Mouse (Mus musculus): Measurements from ENCODE around the gene Urb2. TPM values are rescaled to one million over a fixed set of nuclear protein-coding genes. Genes with fewer than 3 reads are reported as not detected.
"Not testable (repeated sequence)": the region's sequence is repeated elsewhere in the genome, so short reads cannot be mapped to it uniquely, and the experiment has no call there.

Gene Urb2
- polyA plus RNA-seq, 1 experiment = 5.0 TPM

DNA sequence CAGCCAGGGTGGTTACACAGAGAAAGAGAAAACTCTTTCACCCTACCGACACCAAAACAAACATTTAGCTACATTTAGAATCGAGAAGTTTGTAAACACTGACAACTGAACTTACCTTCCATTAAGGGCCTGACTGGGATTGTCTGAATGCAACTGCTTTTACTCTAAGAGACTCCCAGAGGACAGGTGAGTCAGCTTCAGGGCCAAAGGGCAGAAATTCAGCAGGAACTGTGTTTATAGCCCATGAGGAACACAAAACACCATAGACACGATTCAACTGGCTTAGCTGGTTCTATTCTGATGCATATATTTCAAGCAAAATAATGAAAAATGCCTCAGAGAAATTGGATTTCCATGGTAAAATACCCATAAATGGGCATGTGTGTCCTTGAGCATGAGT, 6.6 kb upstream of the Urb2 start:
- no peak for DNase-seq (ENCODE audit: low read depth)

DNA sequence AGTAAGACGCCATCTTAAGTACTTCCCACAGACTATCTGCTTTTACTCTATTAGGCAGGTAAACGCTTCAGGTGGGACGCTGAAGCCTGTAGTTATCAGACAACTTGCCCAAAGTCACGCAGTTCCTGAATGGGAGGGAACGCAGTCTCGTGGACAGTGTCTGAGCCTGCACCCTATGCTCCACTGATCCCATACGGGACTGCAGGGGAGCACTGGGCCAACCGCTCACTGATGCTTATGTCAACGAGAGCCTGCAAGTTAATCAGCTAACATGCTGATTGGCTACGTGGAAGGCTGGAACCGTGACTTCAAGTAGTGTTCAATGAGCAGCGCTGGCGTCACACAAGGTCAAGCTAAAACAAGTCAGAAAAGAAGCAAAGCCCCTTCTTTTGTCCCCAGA, 1.5 kb upstream of the Urb2 start:
- no peak for DNase-seq (ENCODE audit: low read depth)

DNA sequence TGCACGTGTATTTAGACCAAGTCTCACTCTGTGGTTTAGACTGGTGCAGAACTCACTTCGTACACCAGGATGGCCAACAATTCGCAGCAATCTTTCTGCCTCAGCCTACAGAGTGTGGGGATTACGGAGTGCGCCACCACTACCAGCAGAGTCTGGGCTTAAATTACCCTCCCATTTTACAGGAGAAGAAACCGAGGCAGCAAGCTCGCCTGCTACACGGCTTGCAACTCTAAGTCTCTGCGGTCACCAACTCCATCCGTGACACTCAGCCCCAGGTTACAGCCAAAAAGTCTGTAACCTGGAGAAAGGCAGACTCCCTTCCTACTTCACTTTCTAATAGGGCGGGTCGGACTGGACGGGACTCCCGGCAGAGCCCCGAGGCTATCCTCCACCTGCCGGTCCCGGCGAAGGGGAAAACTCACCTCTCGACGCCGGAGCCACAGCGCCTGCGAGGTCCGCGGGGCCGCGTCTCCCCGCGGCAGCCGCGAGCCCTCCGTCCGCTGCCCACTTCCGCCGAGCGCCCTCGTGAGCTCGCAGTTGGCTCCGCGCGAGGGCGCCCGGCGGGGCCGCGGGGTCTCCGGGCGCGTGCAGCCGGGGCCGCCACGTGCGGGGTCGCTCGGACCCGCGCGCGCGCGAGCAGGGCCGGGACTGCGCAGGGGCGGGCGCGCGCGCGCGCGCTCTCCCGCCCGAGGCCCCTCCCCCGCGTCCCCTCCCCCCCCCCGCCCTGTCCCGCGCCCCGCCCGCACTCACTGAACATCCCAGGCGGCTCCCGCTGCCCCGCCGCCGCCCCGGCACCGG, 670 bp upstream of the Urb2 start:
- no peak for DNase-seq (ENCODE audit: low read depth)

DNA sequence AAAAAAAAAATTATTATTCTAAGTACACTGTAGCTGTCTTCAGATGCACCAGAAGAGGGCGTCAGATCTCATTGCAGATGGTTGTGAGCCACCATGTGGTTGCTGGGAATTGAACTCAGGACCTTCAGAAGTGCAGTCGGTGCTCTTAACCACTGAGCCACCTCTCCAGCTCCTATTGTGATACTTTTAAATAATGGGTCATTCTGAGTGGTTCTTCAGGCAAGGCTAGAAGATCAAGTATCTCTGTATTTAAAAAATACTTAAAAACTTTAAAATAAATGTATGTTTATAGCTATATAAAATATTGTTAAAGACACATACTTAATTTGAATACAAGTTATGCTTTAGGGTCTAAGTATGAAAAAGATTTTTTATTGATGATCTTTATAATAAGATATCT, 5.0 kb downstream of the Urb2 start:
- DNase-seq (ENCODE audit: low read depth) = not testable (repeated sequence)

DNA sequence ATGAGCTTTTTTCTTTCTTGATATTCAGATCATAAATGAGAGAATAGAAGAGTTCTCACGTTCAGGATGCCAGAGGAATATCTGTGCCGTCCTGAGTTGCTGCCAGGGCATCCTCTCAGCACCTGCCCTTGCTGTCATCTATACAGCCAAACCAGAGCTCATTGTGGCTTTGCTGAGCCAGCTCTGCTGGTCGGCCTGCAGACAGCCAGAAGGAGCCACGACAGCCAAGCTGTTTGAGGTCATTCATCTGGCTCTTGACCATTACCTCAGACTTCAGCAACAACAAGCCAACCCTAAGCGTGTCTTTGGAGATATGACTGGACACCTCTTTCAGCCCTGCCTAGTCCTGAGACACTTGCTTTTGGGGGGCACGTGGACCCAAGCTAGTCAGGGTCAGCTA, 6.5 kb downstream of the Urb2 start:
- no peak for DNase-seq (ENCODE audit: low read depth)

DNA sequence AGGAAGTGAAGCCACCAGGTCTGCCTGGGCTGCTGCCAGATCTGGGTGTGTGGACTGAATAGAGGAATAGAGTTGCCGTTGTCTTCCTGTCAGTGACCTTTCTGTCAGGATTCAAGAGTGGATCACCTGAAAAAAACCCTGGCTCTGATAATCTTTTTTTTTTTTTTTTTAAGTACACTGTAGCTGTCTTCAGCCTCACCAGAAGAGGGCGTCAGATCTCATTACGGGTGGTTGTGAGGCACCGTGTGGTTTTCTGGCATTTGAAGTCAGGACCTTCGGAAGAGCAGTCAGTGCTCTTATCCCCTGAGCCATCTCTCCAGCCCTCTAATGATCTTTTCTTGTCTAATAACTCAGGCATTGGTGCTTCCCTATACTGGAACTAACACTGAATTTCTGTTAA, 12.1 kb downstream of the Urb2 start:
- DNase-seq (ENCODE audit: low read depth) = no peak

DNA sequence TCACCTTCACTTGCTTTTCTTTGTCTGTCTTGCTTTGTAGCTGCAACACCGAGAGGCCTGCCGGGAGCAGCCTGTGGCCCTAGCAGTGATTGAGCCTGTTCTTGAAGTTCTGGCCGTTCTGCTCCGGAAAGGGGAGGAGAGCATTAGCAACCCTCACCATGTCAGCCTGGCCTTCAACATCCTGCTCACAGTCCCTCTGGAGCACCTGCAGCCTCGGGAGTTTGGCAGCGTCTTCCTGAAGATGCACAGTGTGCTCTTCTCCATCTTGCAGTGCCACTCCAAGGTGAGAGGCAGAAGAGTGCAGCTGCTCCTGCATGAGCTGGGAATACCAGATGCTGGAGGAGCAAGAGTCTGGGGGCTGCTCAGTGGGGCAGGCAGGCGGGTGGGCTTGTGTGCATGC, 16.8 kb downstream of the Urb2 start:
- no peak for DNase-seq (ENCODE audit: low read depth)

DNA sequence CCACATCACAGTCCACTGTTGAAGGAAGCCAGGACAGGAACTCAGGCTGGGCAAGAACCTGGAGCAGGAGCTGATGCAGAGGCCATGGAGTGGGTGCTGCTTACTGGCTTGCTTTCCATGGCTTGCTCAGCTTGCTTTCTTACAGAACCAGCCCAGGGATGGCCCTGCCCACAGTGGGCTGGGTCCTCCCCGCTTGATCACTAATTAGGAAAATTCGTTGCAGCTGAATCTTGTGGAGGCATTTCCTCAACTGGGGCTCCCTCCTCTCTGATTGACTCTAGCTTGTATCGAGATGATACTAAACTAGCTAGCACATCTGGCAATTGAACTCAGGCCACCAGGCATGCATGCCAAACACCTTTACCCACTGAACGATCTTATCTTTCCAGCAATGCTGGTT, 18.0 kb downstream of the Urb2 start:
- no peak for DNase-seq (ENCODE audit: low read depth)

DNA sequence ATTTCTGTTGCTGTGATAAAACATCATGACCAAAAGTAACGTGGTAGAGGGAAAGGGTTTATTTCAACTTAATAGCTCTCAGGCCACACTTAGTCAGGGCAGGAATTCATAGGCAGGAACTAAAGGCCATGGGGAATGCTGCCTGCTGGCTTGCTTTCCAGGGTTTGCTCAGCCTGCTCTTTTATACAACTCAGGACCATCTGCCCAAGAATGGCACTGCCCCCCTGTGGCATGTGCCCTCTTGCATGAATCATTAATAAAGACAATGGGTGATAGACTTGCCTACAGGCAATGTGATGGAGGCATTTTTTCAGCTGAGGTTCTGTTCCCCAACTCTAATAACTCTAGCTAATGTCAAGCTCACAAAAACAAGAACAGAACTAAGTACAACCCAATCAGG, 20.9 kb downstream of the Urb2 start:
- no peak for DNase-seq (ENCODE audit: low read depth)

DNA sequence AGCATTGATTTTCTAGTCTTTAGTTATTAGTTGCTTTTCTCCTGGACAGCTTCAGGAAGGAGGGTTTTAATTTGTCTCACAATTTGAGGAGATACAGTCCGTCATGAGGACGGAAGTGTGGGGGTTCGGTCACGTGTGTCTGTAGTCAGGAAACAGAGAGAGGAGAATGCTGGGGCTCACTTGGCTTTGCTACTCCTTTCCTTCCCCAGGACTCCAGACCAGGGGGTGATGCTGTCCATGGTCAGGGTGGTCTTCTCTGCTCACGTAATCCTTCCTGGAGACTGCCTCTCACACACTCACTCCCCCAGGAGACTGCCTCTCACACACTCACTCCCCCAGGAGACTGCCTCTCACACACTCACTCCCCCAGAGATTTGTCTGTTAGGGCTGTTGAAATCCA, 23.1 kb downstream of the Urb2 start:
- DNase-seq (ENCODE audit: low read depth) = no peak

DNA sequence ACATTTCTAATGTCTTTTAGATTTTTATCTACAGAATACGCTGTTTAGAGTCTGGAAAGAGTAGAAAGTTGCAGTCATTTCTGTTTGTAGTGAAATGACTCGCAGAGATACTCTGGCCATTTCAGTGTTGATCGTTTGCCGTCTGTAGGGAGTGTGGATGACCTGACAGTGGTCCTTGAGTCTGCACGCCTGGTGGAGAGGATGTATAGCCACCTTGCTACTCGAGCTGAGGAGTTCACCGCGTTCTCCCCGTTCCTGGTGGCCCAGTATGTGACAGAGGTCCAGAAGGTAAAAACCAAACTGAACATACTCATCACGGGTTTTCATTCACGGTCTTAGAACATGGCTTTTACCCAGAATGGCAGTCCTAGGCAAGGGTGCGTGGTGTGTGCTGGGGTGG, 23.6 kb downstream of the Urb2 start:
- no peak for DNase-seq (ENCODE audit: low read depth)

DNA sequence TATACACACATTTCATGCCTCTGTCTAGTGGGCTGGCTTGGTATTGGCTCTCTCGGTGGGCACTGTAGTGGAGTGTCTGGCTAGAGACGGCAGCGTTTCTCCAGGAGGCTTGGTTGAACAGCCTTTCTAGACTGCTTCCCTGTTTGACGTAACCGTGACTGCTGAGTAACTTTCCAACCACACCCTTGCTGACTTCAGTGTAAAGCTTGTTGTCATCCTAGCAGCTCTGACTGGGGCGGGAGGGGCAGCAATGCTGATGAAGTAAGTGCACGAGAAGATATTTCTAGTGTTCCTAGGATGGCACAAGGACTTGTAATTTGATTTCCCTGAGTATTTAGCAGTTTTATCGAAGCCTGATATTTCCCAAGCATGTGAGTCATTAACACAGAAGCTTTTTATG, 24.5 kb downstream of the Urb2 start:
- DNase-seq (ENCODE audit: low read depth) = no peak

DNA sequence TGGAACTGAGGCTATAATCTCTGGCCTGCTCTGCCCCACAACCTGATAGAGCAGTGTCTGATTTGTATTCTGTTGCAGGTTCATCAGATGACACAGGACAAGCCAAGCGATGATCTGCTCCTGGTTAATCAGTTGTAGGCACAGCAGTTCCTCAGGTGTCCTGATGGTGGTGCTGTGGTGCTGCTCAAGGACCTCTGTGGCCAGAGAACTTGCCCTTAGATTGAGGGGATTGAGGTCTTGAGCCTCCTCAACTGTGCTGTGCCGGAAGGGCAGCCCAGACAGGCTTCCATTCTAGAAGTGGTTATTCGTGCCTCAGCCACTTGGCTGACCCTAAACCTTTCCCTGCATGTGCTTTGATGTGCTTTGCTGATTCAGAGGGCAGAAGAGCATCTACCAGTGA, 30.8 kb downstream of the Urb2 start:
- DNase-seq (ENCODE audit: low read depth) = no peak

DNA sequence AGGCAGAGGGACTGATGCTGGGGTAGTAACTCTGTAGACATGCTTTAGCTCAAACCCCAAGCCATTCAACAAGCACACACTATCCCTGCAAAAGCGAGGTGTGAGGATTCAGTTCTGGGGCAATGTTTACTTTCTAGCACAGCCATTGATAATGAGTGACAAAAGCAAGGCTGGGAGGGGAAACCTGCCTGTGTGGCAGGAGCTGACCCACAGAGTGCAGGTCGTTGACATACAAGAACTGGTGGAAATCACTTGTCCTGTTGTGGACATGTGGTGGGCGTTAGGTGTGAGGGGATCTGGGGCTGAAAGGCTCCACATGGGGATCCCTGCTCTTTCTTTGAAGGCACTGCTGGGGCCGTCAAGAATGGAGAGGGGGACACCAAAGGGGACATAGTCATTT, 31.3 kb downstream of the Urb2 start:
- DNase-seq (ENCODE audit: low read depth) = no peak

DNA sequence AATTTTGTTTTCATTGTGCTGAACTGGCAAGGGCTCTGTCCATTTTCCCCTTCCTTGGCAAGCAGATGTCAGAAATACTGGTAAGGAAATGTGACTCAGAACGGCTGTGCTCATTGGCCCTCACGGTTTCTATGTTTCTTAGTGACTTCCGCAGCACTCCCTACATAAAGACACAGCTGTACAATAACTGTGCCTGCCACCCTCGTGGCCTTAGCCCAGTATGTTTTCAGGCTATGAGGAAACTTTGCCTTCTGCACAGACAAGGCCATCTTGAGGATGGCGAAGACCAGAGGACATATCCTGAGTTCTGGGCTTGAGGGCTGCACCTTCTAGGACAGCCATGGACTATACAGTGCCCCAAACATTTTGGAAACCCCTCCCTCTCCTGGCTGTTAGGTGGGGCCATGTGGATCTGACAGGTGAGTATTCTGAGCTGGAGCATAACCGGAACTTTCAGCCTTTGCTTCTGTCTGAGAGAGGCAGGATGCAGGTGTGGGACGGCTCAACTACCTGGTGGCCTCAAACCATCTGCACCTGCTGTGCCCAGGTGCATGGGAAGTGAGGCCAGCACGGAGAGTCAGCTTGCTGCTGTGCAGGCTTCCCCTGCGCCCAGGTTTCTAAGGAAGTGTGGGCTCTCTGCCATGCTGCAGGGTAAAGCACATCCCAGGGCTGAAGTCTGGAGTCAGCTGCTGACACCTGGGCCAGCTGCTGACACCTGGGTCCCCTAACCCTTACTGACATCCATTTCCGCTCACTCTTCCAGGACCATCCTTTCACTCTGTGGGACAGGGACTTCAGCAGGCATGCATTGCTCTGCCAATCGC, 35.7 kb downstream of the Urb2 start:
- no peak for DNase-seq (ENCODE audit: low read depth)

DNA sequence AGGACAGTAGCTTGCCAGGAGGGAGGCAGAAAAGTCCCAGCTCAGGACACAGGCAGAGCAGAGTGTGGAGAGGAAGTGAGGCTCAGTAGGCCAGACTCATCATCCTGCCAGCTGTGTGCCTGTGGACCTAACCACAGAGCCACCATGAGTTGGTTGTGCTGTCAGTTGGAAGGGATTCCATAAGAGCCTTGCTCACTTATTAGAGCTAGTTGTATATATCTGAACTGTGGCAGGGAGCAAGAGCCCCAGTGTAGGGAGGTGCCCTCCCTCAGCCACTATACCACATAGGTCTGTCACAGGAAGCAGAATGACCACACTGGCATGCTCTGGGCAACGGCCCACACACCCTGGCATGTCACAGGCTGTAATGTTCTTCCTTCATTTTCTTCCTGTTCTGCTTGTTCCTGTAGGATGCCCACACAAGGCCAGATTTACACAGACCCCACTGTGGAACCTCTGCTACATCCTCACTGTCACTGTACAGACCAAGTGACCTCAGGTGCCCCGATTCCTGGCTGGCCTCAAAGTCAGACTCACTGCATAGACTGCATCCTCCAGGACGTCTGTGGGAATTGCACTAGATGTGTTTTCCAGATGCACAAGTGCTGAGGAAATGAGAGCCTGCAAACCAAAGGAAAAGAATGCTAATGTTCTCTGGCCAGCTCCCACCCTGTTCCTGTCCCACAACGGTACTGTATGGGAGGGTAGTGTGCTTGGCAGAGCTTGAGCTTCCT, 45.2 kb downstream of the Urb2 start:
- no peak for DNase-seq (ENCODE audit: low read depth)

DNA sequence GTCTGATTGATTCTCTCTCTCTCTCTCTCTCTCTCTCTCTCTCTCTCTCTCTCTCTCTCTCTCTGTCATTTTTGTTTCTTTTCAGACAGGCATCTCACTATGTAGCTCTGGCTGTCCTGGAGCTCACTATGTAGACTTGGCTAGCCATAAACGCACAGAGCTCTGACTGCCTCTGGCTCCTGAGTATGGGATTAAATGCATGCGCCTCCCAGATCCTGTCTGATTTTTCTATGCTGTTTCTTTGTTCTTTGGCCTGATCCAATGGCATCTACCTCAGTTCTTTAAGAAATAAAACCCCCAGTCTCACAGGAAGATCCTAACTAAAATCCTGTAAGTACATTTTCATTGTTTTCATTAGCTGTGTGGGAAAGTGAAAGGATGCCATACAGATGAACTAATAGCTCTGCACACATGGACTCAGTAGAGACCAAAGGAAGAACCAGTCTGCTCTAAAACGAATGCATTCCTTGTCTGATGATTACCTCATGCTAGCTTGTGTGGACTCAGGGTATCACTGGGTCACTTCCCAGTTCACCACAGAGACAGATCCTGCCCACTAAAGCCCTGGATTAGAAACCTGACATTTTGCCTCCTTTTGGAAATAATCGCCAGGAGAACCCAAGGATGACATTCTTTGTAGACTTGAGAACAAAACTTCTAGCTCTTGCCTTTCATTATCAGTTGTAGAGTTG, 45.9 kb downstream of the Urb2 start:
- no peak for DNase-seq (ENCODE audit: low read depth)

DNA sequence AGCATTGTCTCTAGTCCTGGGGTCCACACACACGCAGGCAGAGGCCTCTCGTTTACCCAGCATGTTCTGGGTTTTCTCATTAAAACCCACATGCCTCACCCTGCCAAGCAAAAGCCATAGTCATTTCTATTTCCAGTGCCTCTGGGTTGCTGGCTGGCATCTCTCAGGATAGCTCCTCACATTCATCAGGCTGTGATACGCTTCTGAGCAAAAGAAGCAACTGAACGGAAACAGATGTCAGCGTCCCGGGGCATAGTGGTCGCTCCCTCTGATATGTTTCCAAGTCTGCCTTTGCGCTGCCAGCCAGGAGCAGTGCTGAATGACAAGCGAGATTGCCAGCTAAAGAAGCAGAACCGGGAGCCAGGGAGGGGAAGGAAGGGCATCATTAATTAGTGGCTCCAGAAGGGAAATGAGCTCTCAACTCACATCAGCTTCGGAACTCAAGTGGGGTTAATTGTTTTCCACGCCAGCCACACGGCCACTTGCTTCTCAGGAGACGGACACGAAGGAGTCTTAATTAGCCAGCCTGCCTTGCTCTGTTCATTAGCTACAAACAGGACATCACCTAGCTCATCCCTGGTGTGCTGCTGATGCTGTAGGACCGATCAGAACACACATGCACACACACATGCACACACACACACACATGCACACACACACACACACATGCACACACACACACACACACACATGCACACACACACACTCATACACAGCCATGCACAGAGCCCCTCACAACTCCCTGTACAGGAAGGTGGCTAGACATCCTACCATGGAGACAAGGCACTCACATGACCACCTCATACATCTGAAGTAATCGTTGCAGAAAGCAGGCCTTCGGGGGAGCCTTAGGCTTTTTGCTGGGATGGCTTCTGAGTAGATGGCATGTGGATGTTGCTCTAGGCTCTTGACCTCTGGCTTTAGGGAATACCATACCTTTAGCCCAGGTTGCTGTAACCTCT, 49.3 kb downstream of the Urb2 start:
- DNase-seq (ENCODE audit: low read depth) = no peak

DNA sequence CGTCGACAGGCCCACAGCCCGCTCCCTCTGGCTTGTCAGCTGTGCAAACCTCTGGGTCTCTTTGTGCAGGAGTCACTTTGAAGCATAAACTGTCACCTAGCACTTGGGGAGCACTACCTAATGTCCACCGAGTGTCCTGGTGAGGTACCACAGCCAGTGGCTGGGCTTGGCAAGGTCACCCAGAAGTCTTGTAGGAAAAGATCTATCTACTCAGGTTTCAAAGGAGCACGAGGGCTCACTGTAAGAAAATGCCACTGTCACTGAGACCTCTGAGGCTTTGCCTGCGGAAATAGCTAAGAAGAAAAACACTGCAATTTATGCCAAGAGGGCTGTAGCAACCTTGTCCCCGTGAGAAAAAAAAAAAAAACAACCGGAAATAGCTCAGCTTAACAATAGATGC, 54.7 kb downstream of the Urb2 start:
- no peak for DNase-seq (ENCODE audit: low read depth)

DNA sequence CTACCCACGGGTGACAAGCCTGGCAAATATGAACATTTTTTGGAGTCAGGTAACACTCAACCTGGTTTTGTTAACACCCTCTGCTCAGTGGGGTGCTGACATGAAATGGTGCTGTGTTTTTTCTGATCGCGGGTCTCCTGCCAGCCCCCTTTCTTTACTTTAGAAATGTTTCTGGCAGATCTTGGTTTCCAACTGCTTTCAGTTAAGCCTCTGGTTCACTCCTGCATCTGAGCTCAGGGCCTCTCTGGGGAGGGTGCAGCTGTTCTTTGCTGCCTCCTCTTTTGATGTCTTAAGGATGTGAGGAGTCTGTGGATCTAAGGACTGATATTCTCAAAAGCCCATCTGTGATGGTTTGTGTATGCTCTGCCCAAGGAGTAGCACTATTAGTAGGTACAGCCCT, 55.1 kb downstream of the Urb2 start:
- DNase-seq (ENCODE audit: low read depth) = no peak

DNA sequence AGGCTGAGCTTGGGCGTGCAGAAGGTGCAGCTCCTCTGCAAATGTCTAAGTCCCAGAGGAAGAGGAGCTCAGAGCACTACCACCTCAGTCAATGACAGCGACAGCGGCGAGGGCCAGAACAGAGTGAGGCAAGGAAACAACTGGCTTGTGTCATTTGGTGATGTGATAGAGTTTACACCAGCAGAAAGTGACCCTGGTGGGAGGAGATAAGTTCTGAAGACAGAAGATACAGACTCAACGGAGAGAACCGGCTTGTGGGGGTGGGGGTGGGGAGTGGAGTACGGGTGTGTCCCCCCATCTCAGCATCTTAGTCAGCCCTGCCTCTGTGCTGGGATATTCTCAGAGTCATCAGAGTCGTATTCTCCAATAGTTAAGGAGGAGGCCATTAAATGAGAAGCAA, 56.1 kb downstream of the Urb2 start:
- DNase-seq (ENCODE audit: low read depth) = no peak
